Mouse (Mus musculus): ENCODE measurements around the gene Ttpal.

- no peak for TF ChIP-seq GATA1 (IDR thresholded peaks at IDR 0.05; ENCODE audit: low read length)
- TF ChIP-seq TAL1 (IDR thresholded peaks at IDR 0.05; ENCODE audit: low read length), result no peak
Observed at GRCm38 (mm10) chr2:163620451-163620850, 18.3 kb downstream of the Ttpal start.
